Mouse (Mus musculus) cerebellum, adult 18-20 months (tissue): ENCODE results near the gene Utrn.

Experiments
- DNase-seq, 2 experiments: peaks; one replicate each; pipeline ENCODE4 v3.0.0; 2021

The Utrn gene

DNA sequence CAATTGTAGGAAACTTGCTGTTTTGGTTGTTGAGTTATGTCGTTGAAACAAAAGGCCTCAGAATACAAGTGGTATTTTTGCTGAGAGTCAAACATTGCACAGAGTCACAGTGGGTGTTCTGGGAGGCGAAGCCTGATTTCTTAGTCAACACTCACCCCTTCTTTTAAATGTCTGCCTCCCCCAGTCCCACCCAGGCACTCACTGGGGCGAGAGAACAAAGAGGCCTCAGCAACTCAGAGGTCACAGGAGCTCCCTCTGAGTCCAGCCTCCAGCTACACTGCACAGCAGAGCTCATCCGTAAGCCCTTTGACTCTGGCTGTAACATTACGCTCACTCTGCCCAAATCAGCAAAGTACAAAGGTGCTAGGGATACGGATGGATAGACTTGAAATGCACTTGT lies 77.1 kb downstream of the Utrn start:
- no peak for DNase-seq

DNA sequence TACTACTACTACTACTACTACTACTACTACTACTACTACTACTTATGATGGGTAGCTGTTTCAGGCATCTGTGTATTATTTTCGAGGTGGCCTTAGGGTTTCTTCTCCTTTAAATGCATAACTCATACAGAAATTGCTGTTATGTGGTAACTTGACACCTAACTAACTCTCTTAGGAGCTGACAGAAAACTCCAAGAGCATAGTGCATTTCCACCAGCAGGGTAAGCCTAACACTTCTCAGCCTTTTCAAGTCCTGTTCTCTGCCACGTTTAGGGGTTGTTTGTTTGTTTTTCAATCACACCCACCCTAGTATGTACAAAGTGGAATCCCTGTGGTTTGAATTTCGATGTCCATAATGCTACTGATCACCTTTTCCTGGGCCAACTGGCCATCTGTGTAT lies 78.3 kb downstream of the Utrn start:
- DNase-seq: no peak

DNA sequence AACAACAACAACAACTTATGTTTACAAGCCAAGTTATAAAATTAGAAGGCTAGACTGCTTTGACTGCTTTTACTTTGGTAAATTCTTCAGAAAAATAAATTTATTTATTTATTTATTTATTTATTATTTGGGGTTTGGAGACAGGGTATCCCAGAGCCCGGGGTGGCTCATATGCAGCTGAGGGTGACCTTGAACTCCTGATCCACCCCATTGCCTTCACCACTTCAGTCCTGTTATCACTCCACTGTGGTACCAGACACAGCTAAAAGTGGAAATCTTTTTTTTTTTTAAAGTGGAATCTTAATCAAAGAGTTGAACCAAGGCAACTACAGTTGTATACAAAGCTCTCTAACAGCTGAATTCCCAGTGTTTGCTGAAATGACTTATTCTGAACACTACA lies 80.6 kb downstream of the Utrn start:
- no peak for DNase-seq

DNA sequence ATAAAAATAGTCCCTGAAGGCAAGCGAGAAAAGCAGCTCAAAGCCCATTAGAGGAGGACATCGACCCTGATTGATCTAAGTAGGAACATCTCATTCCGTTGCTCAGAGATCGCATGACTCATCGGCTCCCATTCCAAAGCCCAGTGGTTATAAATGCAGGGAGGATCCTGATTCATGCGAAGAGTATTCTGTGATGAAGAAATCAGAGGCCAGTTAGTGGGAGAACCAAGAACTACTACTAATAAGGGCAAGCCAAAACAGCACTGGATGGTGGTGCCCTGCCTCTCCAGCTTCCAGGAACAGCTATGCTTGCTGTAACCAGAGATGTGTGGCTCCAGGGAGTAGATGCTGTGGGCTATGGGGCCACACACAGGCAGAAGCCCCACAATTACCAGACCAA lies 81.2 kb downstream of the Utrn start:
- no peak for DNase-seq

DNA sequence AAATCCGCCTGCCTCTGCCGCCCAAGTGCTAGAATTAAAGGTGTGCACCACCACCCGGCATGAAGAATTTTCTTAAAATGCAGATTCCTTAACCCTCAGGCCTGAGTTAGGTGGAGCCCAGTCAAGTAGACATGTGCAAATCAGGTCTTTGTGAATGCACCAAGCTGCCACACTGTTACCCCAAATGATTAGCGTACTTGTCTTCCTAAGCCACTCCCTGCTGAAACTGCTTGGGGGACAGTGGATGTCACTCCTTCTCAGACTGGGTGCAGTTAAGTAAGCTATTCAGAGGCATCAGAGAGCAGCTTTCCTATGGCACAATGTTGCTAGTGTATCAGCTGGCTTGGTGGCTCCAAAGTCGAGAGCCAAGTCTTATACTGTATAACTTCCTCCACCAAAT lies 83.9 kb downstream of the Utrn start:
- DNase-seq: no peak

DNA sequence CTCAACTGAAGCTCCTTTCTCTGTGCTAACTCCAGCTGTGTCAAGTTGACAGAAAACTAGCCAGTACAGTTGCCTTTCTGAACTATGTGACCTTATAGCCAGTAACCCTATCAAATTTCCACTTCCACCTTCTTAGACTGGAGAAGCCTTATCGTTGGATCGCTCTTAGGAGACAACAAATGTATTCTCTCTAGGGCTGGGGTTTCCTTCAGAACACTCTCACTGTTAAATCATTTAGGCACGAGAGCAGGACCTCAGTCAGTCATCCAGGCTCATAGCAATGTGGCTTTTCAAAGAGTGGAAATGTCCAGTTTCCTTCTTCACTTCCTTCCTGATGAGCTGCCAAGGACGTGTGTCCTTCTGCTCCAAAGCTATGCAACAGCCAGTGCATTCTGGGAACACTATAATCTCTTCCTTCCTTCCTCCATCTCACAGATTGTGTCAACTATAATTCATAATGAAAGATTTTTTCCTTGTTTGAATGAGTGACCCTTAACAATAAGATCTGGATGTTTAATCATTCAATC lies 87.7 kb downstream of the Utrn start:
- DNase-seq: no peak

DNA sequence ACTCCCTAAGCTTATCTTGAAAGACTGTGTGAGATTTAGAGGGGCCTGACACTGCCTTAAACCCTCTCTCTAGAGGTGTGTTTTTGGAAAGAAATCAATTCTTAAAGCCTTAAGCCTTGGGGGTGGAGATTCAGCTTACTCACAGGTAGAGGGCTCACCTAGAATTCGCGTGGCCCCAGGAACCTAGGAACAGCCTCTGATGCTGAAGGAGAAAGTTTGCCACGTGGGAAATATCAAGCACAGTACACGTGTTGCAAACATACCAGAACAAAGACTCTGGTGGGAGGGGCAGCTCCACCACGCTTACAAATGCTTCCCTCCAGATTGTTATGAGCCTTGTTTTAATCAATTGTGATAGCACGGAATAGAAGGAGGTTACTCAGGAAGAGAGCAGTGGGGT lies 96.0 kb downstream of the Utrn start:
- no peak for DNase-seq

DNA sequence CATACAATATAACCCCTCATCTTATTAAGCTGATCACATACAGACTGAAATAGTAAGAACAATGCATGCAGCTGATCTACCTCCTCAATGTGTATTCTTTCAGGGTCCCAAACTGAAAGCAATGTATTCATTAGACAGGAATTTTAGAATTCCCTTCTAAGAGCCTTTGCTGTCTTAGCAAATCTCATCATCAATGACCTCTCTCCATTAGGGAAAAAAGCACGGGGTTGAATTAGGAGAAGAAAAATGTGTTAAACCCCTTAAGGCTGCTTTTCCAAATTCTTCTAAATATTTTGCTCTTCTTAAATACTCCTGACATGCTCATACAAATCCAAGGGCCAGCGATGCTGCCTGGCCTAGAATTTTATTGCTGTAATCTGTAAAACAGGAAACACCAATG lies 97.7 kb downstream of the Utrn start:
- no peak for DNase-seq

DNA sequence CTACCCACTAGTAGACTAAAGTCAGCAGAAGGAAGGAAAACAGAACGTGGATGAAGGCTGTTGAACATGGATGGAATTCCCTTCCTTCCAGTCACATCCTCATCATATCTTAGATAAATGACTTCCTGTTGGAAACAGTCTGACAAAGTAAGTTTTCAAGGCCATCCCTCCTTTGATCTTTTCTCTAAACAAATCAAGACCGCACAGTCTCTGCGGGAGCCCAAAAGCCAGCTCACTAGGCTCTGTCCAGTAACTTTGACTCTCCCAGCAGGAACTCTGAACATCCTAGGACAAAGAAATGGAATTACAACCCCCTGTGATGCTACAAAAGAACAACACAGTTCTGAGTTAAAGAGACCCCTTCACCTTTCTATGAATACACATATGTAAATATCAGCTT lies 106.5 kb downstream of the Utrn start:
- DNase-seq: no peak

DNA sequence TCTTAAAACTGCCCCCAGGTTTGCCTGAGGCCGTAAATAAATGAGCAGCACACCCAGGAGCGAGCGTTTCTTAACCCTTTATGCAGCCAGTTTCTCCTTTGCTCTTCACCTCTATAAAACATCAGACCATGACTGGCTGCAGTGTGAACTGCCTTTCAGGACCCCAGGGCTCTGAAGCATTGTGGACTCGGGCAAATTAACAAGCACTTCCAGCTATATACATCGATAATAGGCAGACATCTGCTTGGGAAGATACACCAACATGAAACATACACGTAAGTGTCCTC lies 110.5 kb downstream of the Utrn start:
- DNase-seq: no peak

DNA sequence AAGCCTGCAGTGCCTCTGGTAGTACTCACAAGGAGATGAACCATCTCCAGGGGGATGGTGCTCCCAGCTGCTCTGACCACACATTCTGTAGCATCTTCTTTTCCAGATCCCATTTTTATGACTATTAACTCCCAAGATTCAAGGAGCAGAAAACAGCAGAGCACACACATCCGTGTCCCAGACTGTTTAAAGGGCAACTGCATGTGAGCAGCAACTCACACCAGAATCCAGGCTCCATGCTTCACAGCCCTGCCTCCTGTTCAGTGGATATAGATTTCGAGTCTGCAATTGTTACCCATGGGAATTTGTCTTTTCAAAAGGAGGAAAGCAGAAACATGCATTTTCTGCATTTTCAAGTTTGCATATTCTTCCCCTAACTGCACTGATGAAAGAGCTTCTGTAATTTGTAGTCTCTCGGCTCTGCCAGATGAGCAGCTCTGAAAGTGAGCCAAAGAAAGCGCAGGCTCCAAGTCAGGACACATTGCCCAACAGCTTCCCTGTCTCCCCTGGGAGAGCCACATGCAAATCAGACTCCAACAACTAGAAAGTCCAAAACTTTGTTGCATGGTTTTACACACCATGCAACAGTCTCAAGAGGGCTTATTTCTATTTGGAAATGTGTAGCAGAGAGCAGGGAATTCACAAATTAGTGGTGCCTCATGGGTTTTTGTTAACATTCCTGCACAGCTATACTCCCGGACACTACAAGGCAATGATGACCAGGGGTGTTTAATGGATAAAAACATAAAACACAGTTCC lies 111.0 kb downstream of the Utrn start:
- no peak for DNase-seq

DNA sequence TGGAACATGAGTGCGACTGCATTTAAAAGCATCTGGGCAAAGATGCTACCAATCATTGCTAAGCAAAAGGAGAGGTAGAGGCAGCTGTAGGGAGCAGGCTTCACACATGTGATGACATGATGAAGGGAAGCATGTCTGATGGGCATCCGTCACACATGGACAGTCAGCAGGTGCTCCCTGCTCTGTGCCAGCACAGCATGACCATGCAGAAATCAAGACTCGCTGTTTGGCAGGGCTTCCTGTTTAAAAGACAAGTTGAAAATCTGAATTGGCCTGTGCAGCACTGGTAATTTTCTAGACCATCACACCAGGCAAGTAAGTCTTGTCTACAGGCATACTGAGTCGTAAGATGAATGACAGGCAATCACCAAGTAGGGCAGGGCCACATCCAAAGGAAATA lies 112.5 kb downstream of the Utrn start:
- peak; percentile 28 to 30 for DNase-seq

DNA sequence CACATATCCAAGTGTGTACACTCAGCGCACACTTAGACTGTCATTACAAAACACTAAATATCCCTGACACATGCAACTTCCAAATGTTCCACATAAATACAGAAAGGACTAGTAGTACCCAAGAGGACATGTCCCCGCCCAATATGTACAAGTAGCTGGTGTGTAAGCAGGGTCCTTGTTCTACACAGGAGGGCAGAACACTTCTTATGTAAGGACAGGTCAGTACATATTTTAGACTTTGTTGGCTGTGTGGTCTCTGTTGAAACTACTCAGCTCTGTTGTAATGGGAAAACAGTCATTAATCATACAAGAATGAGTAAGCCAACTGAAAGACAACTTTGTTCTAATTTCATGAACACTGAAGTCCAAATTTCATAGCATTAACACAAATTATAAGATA lies 114.3 kb downstream of the Utrn start:
- DNase-seq: no peak

DNA sequence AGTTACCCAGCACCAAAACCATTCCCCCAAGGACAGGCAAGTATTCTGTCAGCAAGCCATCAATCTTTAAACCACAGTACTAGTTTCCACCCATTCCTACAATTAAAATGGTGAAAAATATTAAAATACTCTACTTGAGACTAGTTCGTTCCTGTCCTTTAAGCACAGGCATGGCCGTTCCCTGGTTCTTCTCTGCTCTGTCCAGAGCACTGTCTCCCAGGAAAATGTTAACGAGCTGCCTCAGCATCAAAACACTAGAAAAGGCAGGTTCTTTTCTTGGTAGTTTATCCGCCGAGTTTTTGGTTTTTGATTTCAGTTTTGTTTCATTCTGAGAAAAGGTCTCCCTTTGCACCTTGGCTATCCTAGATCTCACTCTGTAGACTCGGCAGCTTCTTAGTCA lies 115.0 kb downstream of the Utrn start:
- no peak for DNase-seq

DNA sequence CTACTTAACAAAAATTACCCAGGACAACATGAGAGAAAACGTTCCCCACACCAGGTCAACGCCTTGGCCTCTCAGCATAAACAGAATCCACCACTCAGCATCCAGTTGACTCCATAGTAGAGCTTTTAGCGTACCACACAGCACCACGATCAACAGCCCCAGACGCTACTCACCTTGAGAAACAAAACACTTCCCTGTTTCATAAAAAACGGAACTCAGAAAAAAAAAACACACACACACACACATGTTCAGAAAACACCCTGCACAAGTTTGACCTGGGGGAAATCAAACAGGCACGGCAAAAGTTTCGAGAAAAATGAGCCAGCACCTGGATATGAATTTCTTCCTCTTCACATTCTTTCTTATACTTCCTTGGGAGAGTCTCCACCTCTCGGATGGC lies 125.4 kb downstream of the Utrn start:
- no peak for DNase-seq

DNA sequence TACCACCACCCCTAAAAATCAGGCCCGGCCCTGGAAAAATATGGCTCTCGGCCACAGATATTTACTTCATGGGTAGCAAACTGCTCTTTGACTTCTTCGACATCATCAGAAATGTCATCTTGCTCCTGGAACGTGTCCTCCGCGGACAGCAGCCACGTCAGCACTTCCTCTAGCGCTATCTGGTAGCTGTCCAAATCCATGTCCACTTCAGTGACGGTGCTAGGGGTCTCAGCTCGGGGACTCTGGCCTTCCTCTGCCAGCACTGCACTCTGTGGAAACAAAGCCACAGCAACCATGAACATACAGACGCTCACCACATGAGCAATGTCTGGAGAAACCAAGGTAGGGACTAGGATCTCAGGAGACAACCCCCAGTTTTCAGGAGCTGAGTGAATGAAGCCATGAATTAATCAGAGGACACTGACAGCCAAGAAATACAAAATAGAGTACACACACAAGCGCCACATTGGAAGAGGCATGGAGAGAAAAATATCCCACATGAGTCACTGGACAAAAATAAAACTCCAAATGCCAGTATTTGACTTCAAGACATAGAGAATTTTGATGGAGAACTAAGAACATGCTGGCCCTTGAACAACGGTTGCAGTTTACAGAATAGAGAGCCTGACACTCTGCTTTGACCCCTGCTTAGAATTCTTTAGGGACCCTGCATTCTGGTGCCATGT lies 129.7 kb downstream of the Utrn start:
- no peak for DNase-seq

DNA sequence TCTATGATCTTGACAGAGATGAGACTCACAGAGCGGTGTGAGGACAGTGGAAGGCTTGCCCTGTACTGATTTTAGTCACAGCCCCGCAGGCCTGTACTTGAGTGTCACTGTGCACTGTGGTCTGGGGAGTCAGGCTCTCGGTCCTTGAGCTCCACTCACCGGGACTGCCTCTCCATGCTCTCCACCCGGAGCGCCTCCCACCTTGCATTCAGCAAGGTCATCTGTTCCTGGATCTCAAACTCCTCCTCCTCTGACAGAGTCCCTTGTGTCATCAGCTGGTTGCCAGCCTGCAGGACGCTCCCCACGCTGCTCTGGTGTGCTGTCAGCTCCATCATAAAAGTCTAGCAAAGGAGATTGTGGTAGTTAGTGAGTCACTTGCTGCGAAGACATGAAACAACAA lies 131.2 kb downstream of the Utrn start:
- no peak for DNase-seq

DNA sequence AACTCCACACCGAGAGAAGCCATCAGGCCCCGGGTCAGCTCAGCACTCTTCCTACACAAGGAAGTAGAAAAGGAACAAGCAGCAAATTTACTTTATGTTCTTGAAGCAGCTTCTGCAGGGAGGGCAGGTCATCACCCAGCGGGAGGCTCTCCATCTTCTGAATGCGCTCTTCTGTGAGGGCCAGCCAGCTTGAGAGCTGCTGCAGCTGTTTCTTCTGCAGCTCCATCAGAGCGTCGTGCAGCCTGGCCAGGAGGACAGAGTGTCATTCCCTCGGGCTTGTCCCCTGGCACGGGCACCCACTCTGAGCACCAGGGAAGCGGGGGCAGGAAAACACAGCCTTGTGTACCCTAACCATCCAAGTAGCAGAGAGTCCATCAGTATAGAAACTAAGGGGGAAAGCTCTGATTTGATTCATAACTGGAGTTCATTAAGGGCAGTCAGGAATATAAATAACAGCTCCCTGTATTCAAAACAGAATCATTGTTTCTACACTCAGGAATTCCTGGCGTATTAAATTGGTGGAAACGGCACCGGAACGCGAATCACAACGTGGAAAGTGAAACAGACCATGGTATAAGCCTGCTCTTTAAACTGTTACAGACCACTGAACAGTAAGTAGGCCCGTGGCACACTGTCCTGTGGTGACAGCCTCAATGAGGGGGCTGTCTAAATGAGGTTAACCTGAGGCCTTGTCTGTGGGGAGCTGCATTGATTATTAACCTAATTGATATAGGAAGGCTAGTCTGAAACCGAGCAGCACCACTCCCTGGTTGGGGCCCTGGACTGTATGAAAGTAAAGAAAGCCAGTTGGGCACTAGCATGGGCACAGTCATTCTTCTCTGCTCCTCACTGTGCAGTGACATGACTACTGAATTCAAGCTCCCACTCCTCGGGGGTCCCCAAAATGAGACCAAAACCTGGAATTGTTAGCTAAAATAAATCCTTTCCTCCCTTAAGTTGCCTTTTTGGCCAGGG lies 132.0 kb downstream of the Utrn start:
- no peak for DNase-seq

DNA sequence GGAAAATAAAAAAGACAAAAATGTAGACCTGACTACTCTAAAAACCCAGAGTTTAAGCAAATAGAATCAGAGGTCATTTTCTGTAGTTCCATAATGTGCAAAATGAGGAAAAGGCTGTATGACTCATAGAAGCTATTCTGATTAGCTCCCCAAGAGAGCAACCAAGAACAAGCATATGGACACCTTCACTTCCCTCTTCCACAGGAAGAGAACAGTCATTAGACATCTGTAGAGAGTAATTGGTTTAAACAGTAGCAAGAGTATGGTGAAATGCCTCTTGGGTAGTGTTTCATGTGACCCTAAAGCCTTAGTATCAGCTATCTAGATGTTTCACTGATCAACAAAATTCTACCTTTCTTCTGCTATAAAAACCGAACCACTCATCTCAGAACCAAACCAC lies 133.5 kb downstream of the Utrn start:
- no peak for DNase-seq

DNA sequence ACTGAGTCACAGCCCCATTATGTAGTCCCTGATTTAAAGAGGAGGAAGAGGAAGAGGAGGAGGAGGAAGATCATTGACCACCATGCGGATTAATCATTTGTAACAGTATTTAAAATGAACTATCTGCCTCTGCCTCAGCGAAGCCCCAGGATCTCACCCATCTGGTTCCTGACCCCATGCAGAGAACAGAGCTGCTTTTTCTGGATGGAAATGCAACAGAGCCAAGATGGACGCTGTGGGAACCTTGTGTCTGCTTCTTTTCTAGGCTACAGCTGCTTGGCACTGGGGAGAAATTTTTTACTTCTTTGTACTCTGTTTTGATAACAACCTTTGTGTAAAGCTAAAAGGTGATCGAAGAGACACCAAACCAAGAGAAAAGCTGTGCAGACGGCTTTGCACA lies 137.7 kb downstream of the Utrn start:
- DNase-seq: peak; percentile 49 to 60

DNA sequence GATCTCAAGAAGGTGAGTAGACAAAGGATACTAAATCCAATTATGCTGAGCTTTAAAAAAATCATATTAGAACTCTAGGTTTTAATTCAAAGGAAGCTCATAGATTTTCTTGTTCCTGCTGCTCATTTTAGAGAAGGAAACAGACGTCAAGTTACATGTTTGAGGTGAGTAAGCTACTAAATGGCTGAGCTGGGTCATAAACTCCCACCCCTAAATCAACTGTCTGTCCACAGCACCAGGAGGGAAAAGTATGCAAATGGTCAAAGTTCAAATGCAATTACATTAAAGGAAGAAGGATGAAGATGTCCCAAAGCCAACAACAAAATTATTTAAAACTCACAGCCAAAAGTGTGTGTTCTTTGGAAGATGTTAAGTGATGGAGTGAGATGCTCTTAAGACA lies 139.5 kb downstream of the Utrn start:
- no peak for DNase-seq

DNA sequence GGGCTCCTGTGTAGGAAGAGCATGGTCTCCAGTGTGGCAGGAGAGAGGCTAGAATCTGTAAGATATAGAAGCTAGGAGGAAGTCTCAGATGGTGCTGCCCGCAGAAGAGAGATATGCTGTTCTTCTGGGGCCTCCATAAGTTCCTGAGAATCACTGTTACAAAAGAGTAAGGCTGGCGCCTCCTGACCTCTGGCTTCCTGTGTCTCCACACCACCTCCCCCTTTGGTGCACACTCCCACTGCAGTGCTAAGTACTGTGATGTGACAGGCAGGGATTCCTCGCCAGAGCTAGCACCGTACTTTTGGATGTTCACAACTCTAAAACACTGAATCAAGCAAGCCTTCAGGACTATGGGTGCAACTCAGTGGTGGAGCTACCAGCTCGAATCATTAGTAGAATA lies 140.1 kb downstream of the Utrn start:
- no peak for DNase-seq

DNA sequence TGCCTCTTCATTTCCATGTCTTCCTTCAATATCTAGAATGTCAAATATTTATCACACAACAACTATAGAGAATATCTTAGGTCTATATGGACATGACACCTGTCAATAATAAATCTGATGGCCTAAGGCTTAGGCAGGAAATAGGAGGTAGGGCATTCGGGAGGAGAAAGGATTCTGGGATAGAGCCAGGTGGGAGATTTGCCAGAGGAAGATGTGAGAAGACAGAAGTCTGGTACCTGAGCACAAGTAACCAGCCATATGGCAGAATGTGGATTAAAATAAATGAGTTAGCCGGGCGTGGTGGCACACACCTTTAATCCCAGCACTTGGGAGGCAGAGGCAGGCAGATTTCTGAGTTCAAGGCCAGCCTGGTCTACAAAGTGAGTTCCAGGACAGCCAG lies 141.3 kb downstream of the Utrn start:
- no peak for DNase-seq
